41 mouse cellular contexts compared by ENCODE assay signal in genomic region chr17:36194471-36194870, GRCm38 (mm10). TPM values are rescaled to one million over a fixed set of nuclear protein-coding genes. Genes with fewer than 3 reads are reported as not detected.
"Had no signal": no experiment of that assay in that cellular context is flagged by ENCODE, and none has a peak within 500 bp of the region (broad histone marks: within the 10 kb centered on the region; RNA-seq: fewer than 3 reads in every experiment).

No protein-coding gene starts in this region.

- H3K4me1 ChIP-seq: heart, embryonic 10.5 days; heart, embryonic 12.5 days; hindbrain, embryonic 13.5 days; hindbrain, embryonic 15.5 days; kidney, embryonic 15.5 days; limb, embryonic 13.5 days; limb, embryonic 15.5 days; liver, embryonic 12.5 days had no signal

- H3K27ac ChIP-seq: heart, embryonic 10.5 days; hindbrain, embryonic 13.5 days; hindbrain, embryonic 15.5 days; hindbrain, postnatal 0 days; kidney, embryonic 15.5 days; kidney, postnatal 0 days; limb, embryonic 13.5 days; limb, embryonic 15.5 days; liver, embryonic 12.5 days; liver, embryonic 14.5 days had no signal

- H3K9me3 ChIP-seq: heart, embryonic 10.5 days; heart, embryonic 12.5 days; hindbrain, embryonic 13.5 days; hindbrain, embryonic 15.5 days; kidney, embryonic 15.5 days; limb, embryonic 13.5 days; limb, embryonic 15.5 days; liver, embryonic 12.5 days had no signal

- DNase-seq: gastrocnemius, postnatal 14 days; gastrocnemius, postnatal 36 days; heart, adult 18-20 months; heart, postnatal 36 days; kidney, adult 11 months; kidney, adult 2 months; kidney, adult 9 months; kidney, postnatal 14 days; kidney, postnatal 36 days; layer of hippocampus, adult 9-11 months; layer of hippocampus, postnatal 36 days; left cerebral cortex, postnatal 4 days had no signal

- H3K4me2 ChIP-seq: heart, embryonic 12.5 days; hindbrain, embryonic 13.5 days; hindbrain, embryonic 15.5 days; kidney, embryonic 15.5 days; limb, embryonic 13.5 days; limb, embryonic 15.5 days; liver, embryonic 12.5 days had no signal

- H3K9ac ChIP-seq: heart, embryonic 12.5 days; hindbrain, embryonic 13.5 days; hindbrain, embryonic 15.5 days; kidney, embryonic 15.5 days; limb, embryonic 13.5 days; limb, embryonic 15.5 days; liver, embryonic 12.5 days; liver, embryonic 14.5 days had no signal

- H3K36me3 ChIP-seq: heart, embryonic 10.5 days; heart, embryonic 12.5 days; hindbrain, embryonic 13.5 days; hindbrain, embryonic 15.5 days; kidney, embryonic 15.5 days; limb, embryonic 13.5 days; limb, embryonic 15.5 days; liver, embryonic 12.5 days had no signal

- ATAC-seq: intestine, embryonic 16.5 days; liver, embryonic 12.5 days had no signal

- H3K4me3 ChIP-seq: heart, embryonic 10.5 days; heart, embryonic 12.5 days; hindbrain, embryonic 13.5 days; hindbrain, embryonic 15.5 days; kidney, embryonic 15.5 days; limb, embryonic 13.5 days; limb, embryonic 15.5 days; liver, embryonic 12.5 days had no signal

RNA-seq across cellular contexts. Expression of gene H2-T3, which starts 4.4 kb away (rescaled TPM):
- total RNA-seq: gastrocnemius, adult 18-20 months; gastrocnemius, adult 8-10 months; gastrocnemius, postnatal 14 days; heart, adult 18-20 months; heart, adult 8-10 months; heart, postnatal 36 days; hindbrain, postnatal 0 days; layer of hippocampus, adult 18-20 months; layer of hippocampus, adult 8-10 months; layer of hippocampus, postnatal 14 days; layer of hippocampus, postnatal 36 days; left cerebral cortex, adult 8-10 months; left cerebral cortex, postnatal 10 days; left cerebral cortex, postnatal 25 days; left cerebral cortex, postnatal 4 days; liver, adult 2 months had no signal
- polyA plus RNA-seq: gonadal fat pad, adult 2 months; heart, embryonic 10.5 days; heart, embryonic 12.5 days; heart, embryonic 14.5 days; hindbrain, embryonic 11.5 days; hindbrain, embryonic 13.5 days; hindbrain, embryonic 15.5 days; hindbrain, postnatal 0 days; kidney, adult 2 months; kidney, embryonic 15.5 days; kidney, postnatal 0 days; limb, embryonic 11.5 days; limb, embryonic 13.5 days; limb, embryonic 15.5 days; liver, adult 2 months; liver, embryonic 12.5 days; liver, embryonic 14.5 days had no signal

RNA-seq across cellular contexts. Expression of gene Gm8909, which starts 26.1 kb away (rescaled TPM):
- total RNA-seq: gastrocnemius, adult 18-20 months; gastrocnemius, adult 8-10 months; gastrocnemius, postnatal 14 days; gastrocnemius, postnatal 36 days; heart, adult 18-20 months; heart, adult 8-10 months; heart, postnatal 36 days; hematopoietic stem cell, adult 5-6 weeks; hindbrain, postnatal 0 days; layer of hippocampus, adult 18-20 months; layer of hippocampus, adult 8-10 months; layer of hippocampus, postnatal 14 days; layer of hippocampus, postnatal 36 days; left cerebral cortex, adult 18-20 months; left cerebral cortex, adult 8-10 months; left cerebral cortex, postnatal 10 days; left cerebral cortex, postnatal 25 days; left cerebral cortex, postnatal 4 days; liver, adult 2 months had no signal
- polyA plus RNA-seq: heart, embryonic 12.5 days; heart, embryonic 14.5 days; hindbrain, embryonic 11.5 days; hindbrain, embryonic 13.5 days; hindbrain, embryonic 15.5 days; intestine, embryonic 14.5 days; kidney, adult 2 months; kidney, embryonic 15.5 days; kidney, postnatal 0 days; limb, embryonic 11.5 days; limb, embryonic 13.5 days; limb, embryonic 15.5 days; liver, adult 2 months; liver, embryonic 12.5 days; liver, embryonic 14.5 days had no signal
